Mouse (Mus musculus): ENCODE data around the gene Piwil4.

- TF ChIP-seq CTCF (IDR thresholded peaks at IDR 0.05; ENCODE audit: extremely low read depth, insufficient read depth, low read length), result peak; percentile 37; the same call in 1 of the 2 replicates
- no peak for TF ChIP-seq POLR2A (IDR thresholded peaks at IDR 0.05; ENCODE audit: extremely low read depth, insufficient read depth, low read length)
These were observed 33.3 kb upstream of the Piwil4 start for GRCm38 (mm10) chr9:14773813-14774212.

Measured in cortical plate, adult 2 months (tissue).